Mouse (Mus musculus) MEL-GATA-1-ER (cell line): ENCODE data around the gene Tpbg.
"Not testable (repeated sequence)": the region's sequence is repeated elsewhere in the genome, so short reads cannot be mapped to it uniquely, and the experiment has no call there.

Source experiments
- DNase-seq: peaks from one replicate; pipeline ENCODE4 v3.0.0-alpha.2; 2012; ENCODE audit warnings: low read depth; ENCODE audit errors: extremely low read depth

Gene Tpbg

DNA sequence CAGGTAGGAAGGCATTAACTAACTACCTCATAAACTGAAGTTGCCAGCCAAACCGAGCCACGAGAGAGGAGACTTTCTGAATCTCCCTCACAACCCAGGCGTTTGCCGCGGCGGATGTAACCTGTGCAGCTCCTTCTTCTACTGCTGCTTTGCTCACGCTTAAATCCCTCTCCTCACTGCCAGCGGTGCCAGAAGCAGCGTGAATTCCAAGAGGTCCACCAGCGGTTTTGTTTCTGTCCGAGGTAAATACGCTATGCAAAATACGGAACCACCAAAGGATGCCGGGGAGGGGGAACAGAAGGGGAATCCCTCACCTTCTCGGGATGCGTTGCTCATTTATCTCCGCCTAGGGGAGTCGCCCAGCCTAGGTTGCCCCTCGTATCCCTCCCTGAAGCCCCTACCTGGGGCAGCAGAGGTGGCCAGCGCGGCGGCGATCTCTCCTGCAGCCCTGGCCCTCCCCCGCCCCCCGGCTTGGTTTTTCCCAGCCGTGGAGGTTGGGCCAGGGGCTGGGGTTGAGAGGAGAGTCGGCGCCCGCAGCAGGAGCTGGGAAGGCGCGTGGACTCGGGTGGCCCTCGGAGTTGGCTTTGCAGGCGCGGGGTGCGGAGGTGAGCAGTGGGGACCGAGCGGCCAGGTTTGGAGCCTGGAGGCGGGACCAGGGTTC is at the start of gene Tpbg:
Tpbg (plus strand) TSS at position 30 of the 661 bp plus-strand sequence.
- DNase-seq = no peak

DNA sequence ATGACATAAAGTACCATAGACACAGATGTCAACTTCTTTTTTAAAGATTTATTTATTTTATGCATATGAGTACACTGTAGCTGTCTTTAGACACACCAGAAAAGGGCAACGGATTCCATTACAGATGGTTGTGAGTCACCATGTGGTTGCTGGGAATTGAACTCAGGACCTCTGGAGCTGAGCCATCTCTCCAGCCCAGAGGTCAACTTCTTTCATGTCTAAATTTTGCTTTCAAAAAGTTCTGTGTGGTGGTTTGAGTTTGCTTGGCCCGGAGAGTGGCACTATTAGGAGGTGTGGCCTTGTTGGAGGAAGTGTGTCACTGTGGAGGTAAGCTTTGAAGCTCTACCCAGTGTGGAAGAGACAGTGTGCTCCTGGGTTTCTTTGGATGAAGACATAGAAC is 40.2 kb upstream of the Tpbg start:
- not testable (repeated sequence) for DNase-seq

DNA sequence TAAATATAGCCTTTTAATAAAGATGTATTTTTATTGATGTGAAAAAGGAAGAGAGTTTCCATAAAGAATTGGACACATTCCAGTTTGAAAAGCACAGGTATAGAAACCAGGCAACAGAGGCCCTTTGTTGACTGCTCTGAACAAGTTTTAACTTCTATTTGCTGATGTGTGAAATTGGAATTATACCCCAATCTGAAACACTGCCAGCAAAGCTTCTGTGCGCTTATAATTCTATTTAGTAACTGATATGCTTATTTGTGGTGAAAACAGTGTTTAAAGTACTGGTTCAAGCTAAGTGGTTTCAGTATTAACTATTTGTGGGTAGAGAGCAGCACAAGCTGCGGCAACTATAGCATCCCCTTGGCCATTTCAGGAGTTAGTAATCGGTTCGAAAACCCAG is 39.6 kb upstream of the Tpbg start:
- no peak for DNase-seq

DNA sequence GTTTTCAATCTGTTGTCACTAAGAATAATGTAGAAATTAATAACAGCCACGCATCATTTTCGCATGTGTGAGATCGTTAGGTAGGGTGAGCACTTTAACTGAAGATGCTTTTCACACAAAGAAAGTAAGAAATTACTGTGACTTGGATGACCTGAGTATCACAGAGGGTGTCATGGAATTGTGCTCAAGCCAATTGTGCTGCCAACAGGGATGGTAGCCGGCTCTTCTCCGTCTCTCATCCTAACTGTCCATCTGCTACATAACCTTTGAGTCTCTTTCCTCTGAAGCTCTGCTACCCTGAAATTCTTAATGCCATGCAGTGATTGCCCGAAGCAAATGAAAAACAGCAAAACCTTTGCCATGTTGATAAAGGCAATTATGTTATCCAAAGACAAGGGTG is 35.8 kb upstream of the Tpbg start:
- DNase-seq = no peak

DNA sequence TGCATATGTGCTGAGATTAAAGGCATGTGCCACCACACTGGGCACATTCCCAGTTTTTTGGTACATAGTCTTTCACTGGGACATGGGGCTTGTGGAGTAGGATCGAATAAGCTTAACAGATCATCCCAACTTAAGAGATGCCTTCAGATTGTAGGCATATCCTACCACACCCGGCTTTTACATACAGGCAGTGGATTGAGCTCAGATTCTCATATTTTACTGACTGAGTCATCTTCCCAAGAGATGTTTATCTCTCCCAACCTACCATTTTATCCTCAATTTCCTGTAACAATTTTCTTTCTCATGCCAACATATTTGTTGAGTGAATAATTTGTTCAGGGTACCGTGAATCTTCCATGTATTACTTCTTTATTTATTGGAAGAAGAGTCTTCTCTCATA is 32.9 kb upstream of the Tpbg start:
- DNase-seq = no peak

DNA sequence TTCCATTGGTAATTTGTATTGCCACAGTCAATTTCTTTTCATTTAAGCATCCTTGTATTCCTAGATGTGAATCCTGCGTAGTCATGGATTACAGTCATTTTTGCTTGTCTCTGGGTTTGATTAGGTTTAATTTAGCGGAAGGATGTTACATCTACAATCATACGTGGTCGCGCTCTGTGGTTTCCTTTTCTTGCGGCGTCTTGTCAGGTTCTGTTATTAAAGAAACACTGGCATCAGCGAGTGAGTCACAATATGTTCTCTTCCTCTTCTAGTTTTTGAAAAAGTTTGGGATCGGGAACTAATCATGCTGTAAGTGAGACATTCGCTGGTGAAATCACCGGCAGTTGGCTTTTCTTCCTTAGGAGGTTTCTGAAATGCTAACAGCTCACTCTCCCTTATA is 21.4 kb upstream of the Tpbg start:
- DNase-seq = peak; percentile 10

DNA sequence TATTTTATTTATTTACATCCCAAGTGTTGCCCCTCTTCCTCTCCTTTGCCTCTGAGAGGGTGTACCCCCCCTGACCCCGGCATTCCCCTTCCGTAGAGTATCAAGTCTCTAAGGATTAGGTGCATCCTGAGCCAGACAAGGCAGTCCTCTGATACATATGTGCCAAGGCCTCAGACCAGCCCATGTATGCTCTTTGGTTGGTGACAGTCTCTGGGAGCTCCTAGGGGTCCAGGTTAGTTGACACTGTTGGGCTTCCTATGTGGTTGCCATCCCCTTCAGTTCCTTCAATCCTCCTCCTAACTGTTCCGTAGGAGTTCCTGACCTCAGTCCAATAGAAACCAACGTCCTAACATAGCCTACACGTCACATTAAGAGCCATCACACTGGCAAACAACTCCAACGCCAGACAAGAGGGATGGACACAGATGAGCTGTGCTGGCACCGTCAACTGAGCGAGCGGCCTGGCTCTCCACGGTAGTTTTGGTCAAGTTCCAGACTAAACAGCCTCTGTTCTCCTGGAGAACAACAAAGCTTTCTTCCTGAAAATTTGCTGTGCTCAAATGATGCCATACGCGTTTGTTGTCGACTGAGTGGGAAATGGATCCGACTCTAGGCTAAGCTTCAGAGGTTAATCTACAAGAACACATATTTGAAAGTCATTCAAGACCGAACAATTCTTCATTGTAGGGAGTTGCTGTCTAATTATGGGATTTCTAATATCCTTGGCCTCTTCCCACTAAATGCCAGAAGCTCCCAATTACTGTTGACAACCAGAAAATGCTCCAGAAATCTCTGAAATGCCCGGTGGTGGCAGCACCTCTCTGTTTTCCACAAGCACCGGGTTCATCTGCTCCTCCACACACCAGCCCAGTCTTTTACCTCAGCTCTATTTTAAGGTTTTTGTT is 6.4 kb upstream of the Tpbg start:
- no peak for DNase-seq

DNA sequence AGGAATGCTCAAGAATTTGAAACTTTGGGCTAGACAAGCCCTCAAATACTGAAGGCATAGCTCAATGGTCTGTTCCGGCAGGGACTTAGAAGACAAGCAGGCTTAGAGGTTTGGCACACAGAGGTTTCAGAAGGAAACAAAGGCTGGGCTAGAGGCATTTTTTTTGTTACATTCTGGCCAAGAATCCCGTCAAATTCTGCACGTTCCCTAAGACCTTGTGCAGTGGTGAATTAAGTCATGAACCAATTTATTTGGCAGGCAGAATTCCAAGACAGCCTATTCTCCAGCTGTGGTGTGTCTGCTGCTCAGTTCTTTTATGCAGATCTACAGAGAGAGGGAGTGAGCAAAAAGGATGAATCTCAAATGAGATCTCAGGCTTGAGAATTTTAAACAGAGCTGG is 2.6 kb upstream of the Tpbg start:
- DNase-seq = no peak

DNA sequence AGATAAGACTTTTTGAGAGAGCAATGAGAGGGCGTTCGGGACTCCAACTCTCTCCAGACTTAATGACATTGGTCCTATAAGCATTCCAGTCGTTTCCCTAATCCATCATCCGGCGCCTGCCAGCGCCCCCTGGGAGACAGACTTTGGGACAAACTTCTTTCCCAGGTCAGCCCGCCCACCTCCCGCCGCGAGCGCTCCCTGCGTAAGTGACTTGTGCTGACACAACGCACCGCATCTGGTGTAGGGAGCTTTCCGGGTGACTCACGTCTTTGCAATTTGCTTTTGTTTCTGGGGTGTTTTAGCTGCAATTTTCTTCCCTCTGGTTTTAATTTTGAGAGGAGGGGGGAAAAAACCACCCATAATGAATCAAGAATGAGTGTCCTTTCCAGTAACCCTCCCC is 289 bp upstream of the Tpbg start:
- DNase-seq = no peak

DNA sequence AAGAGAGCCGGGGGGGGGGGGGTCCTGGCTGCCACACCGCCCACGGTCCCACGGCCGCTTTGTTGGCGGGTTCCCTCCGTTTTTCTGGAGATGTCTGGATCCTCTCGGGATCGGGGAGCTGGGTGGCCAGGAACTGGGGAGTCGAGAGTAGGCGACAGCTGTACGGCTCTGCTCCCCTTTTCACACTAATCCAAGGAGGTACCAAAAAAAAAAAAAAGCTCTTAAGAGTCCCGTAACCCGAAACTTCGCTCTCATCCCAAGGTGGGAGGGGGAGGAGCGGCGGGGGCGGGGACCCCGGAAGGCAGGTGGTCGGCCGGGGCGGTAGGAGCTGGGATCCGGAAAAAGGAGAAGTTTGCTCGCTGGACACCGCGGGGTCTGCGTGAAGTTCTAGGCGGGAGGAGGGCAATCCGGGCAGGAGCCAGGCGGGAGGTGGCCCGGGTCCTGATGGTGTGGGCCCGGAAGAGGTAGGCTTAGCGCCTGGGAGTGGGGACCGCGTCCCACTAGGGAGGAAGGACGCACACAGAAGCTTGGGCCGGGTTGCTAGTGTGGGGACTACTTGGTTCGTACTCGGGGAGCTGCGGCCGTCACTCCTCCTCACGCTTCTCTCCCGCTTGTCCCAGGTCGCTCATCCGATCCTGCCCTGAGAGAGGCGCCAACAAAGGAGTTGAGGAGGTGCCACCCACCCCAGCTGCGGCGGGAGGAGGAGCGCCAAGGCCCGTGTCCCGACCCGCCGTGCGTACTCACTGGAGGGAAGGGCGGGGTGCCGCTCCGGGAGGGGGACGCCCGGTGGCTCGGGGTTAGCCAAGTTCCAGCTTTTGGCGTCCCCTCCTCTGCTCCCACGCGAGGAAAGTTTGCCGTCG is 1.1 kb downstream of the Tpbg start:
- no peak for DNase-seq

DNA sequence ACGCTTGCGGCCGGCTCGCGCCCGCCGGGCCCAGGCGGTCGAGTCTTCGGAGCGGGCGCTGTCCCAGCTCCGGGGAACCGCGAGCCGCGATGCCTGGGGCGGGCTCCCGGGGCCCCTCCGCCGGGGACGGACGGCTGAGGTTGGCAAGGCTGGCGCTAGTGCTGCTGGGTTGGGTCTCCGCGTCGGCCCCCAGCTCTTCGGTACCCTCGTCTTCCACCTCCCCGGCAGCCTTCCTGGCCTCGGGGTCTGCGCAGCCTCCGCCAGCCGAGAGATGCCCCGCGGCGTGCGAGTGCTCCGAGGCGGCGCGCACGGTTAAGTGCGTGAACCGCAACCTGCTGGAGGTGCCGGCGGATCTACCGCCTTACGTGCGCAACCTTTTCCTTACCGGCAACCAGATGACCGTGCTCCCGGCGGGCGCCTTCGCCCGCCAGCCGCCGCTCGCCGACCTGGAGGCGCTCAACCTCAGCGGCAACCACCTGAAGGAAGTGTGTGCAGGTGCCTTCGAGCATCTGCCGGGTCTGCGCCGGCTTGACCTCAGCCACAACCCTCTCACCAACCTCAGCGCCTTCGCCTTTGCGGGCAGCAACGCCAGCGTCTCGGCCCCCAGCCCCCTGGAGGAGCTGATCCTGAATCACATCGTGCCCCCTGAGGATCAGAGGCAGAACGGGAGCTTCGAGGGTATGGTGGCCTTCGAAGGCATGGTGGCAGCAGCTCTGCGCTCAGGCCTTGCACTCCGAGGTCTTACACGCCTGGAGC is 1.9 kb downstream of the Tpbg start:
- no peak for DNase-seq

DNA sequence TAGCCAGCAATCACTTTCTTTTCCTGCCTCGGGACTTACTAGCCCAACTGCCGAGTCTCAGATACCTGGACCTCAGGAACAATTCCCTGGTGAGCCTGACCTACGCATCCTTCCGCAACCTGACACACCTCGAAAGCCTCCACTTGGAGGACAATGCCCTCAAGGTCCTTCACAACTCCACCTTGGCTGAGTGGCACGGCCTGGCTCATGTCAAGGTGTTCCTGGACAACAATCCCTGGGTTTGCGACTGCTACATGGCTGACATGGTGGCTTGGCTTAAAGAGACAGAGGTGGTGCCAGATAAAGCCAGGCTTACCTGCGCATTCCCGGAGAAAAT is 2.4 kb downstream of the Tpbg start:
- DNase-seq = no peak

DNA sequence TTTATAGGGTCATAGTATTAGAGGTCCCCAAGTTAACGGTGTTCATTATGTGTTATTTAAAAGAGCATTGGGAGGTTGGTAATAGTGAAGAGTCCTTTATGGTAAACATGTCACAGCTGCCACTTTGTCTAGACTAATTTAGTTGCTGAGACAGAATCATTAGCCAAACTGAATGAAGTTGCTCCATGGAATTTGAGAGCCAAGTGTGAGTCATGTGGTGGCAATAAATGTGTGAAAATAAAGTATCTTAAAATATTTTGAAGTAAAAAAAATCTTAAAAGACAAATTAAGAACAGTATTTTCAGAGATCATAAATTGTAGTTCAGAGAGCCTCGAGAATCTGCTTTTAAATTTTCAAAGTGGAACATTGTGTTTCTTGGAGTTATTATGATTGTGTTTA is 4.0 kb downstream of the Tpbg start:
- DNase-seq = no peak

DNA sequence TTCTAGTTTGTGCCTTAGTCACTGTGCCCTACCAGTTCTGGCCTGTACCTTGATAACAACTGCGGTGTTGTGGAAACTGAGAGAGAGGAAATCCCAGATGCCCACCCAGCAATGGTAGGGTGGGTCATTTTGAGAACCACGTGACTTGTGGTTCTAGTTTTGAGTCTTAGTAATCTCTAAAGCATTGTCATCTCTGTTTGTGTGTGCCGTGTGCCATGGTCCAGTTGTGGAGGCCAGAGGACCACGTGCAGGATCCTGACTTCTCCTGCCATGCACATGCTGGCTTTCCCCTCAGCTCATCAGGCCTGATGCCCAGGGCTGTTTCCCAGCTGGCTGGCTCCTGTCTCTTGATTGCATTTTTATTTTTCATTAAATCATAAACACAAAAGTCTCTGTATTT is 12.6 kb downstream of the Tpbg start:
- no peak for DNase-seq

DNA sequence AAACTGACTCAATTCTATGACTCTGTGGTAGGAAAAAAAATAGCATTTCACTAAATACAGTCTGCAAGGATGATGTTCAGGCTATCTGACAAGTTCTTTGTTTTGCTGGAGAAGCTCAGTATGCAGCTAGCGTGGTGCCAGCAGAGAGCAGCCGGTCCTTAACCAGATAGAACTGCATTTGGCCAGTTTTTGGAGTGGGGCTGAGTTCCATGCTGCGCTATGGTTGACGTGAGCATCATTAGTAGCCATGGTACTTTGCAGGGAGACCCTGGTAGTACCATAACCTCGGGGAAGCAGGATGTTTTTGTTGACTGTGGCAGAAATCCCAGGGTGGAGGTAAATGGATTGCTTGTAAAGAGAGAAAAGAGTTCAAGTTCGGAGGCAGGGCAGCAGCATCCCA is 14.3 kb downstream of the Tpbg start:
- no peak for DNase-seq

DNA sequence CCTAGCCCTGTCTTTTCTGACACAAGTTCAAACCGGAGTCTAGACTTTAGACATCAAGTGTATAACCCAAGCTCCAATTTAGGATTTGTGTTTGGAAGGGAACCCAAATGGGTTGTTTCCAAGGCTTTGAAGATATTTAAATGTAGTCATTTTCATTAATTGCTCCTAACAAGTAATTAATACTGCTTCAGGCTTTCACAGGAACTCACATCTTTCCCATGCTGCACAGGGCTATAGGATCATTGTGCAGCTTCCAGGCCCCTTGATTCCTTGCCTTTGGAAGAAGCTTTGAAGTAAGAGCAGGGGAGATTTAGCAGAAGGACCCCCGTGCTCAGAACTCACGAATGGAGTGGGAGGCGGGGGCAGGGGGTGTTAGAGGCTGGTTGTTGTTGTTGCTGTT is 18.9 kb downstream of the Tpbg start:
- DNase-seq = no peak

DNA sequence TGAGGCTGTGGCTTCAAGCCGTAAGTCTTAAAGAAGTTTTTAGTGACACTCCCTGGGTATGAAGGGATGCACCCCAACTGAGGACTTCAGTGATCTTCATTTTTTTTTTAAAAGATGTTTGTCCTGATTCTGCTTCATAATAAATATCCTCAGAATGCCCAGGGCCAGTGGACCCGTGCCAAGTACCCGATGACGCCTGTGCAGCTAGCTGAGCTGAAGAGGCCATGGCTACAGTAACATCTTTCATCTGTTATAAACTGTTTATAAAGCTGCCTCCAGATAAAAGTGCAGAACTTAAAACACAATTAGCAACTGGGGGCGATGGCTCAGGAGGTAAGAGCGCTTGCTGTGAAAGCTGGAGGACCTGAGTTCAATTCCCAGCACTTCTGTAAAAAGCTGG is 20.4 kb downstream of the Tpbg start:
- no peak for DNase-seq

DNA sequence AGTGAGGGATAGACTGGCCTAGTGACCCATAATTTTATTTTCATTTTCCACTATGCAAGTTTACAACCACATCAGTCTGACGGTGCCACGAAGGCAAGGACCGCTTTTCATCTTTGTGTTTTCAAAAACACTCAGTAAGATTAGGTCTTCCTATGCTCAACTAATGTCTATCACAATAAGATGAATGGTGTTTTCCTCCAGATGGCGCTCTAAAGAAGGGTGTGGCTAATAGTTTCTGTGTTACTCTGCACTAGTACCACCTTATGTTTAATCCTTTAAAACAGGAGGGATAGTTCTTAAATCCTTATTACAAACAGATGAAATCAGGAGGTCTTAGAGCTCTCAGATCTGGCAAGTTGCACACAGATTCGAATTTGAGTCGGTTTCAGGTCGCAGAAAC is 30.7 kb downstream of the Tpbg start:
- DNase-seq = no peak

DNA sequence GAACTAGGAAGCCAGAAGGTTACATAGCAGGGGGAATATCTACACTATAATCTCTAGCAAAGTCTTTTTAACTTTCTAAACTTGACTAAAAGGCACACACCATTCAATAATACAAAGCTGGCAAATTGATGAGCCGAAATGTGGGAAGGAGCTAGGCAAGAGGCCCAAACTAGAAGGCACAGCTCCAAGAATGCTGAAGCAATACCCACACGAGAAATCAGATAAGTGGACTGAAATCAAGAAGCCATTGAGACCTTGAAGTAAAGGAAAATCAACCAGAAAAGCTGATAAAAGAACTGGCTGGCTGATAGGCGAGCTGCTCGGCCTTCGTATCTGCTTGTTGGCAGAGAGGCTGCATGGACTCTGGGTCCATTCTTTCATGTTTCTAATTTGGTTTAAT is 51.5 kb downstream of the Tpbg start:
- no peak for DNase-seq
